Mouse (Mus musculus) spleen, postnatal 4 days (tissue): ENCODE measurements at regions not wholly inside any gene's neighbourhood (a gene's known extent, or its start where the extent isn't known, plus 50 kb on each side); places are given as distances from the start of the nearest gene placed in this dataset.

ENCODE experiments used
- DNase-seq, 2 experiments: peaks; one replicate each; pipeline ENCODE4 v3.0.0; 2022; ENCODE audit warnings: low spot score in 2 of 2

- DNase-seq, result peak; percentile 64 to 67
Observed at GRCm38 (mm10) chr6:122394160-122394559, 53.8 kb upstream of the Phc1 start.

GRCm38 (mm10) chr6:122393231-122393881 is 53.0 kb upstream of the Phc1 start:
- DNase-seq, result peak; percentile 44 to 66

GRCm38 (mm10) chr6:122391725-122392667 is 51.6 kb upstream of the Phc1 start:
- DNase-seq, result peak; percentile 70 to 83

- DNase-seq, result no peak
Observed at GRCm38 (mm10) chr6:122391126-122391525, 50.8 kb upstream of the Phc1 start.

GRCm38 (mm10) chr6:122390720-122391119 is 50.4 kb upstream of the Phc1 start:
- DNase-seq, result peak in 1 of 2 experiments; percentile 28
